Mouse (Mus musculus) B cell, adult 2 months (primary cell): ENCODE measurements around the gene Bicral.

Experiments
- DNase-seq, 2 experiments: peaks; one replicate each; pipeline ENCODE4 v3.0.0; 2022

Gene Bicral

DNA sequence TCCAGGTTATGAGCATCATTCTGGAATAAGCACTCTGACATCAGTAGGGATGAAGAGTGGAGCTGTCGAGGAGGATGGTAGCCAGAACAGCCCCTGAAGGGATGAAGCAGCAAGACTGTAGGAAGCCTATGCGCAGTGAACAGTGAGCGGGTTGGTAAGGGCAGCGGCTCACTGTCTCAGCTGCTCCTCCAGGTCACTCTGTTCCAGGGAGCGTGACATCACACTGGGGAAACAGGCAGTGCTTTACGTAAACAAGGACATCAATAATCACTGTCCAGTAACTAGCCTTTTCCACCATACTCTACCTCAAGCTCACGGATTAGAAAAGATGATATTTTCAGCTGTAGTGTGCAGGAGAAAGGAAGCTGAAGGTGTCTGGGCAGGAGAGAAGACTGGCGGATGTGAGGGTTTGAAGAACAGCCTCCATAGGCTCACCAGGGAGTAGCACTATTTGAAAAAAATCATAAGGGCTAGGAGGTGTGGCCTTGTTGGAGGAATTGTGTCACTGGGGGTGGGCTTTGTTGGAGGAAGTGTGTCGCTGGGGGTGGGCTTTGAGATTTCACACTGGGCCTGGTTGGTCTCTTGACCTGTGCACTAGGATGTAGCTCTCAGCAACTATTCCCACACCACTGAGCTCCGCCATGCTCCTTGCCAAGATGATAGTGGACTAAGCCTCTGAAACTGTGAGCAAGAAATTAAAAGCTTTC is 17.8 kb downstream of the Bicral start:
- no peak for DNase-seq

DNA sequence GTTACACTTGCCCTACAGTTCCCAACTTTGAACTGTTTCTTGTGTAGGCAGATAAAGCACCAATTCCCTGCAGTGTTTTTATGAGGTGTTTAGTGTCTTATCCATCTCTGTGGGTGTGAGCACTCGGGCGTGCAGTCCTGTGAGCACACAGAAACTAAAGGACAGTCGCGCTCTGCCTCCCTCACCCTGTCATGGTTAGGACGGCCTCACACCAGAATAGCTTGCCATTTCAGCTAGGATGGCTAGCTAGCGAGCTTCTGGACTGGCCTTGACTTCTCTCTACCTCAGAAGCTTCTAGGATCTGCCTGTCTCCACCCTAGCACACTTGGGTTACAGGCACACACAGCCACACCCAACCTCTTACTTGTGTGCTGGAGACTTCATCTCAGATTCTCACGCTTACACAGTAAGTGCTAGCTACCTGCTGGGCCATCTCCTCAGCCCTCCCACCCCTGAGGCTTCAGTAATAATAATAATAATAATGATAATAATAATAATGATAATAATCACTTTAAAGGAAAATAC is 19.8 kb downstream of the Bicral start:
- peak; percentile 23 to 24 for DNase-seq

GRCm38 (mm10) chr17:46837897-46838296 is 20.4 kb downstream of the Bicral start:
- DNase-seq: no peak

DNA sequence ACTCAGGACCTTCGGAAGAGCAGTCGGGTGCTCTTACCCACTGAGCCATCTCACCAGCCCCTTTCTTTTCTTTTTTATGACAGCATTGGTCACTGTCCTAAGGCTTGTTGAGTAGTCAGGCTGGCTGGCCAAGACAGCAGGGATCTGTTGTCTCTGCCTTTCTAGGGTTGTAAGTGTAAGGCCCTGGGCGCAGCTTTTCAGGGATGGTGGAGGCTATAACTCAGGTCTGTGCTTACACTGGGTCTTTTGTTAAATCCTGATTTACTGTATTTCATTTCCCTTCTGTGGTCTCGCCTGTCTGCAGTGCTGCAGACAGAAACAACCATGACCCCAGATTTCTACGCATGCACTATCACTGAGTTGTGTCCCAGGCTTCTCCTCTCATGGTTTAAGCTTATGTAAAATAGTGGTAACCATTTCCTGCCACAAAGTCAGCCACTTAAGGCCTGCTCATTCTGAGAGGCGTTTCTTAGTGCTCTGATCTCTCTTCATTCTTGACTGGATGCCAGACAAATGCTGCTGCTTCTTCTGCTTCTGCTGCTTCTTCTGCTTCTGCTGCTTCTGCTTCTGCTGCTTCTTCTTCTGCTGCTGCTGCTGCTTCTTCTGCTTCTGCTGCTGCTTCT is 23.1 kb downstream of the Bicral start:
- peak; percentile 63 to 66 for DNase-seq

GRCm38 (mm10) chr17:46832981-46833305 is 25.3 kb downstream of the Bicral start:
- DNase-seq: no peak

GRCm38 (mm10) chr17:46832101-46832980 is 25.9 kb downstream of the Bicral start:
- DNase-seq: no peak

- DNase-seq: peak; percentile 54 to 62
Observed at GRCm38 (mm10) chr17:46829856-46830535, 28.3 kb downstream of the Bicral start.

- peak; percentile 40 to 41 for DNase-seq
Observed at GRCm38 (mm10) chr17:46828935-46829334, 29.3 kb downstream of the Bicral start.

DNA sequence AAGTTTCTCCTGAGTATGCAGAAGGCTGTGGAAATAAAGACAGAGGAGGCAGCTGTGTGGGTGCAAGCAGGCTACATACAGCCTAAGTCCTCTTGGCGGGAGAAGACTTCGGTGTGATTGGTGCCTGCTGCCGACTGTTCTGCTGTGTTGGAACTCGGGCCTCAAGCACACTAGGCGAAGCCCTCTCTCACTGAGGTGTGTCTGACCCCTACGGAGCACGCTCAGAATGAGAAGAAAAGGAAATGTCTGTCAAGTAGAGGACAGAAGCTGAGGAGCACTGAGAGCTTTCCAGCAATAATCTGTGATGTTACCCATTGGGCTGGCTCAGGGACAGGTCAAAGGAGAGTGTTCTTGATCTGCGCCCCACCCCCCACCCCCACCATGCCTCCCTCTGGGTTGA is 35.2 kb downstream of the Bicral start:
- no peak for DNase-seq

DNA sequence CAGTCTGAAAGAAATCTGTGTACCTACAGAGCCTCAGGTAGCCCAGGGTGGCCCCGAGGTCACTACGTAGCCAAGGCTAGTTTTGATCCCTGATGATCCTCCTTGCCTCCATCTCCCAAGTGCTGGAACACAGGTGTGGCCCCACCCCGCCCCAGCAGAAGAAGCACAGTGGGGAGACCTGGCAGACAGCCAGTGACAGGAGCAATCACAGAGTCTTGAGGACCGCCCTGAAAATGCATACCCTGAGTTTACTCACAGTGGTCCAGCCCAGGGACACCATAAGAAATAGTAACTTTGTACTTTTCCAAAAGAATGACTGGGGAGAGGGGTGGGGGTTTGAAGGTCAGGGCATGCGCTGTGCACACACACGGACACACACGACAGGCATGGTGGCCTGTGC is 37.7 kb downstream of the Bicral start:
- DNase-seq: no peak

- DNase-seq: no peak
Observed at GRCm38 (mm10) chr17:46817734-46818158, 40.5 kb downstream of the Bicral start.

GRCm38 (mm10) chr17:46816306-46816705 is 42.0 kb downstream of the Bicral start:
- DNase-seq: no peak

- no peak for DNase-seq
Observed at GRCm38 (mm10) chr17:46814497-46814896, 43.8 kb downstream of the Bicral start.

GRCm38 (mm10) chr17:46813637-46814036 is 44.6 kb downstream of the Bicral start:
- no peak for DNase-seq

GRCm38 (mm10) chr17:46812442-46812841 is 45.8 kb downstream of the Bicral start:
- DNase-seq: no peak

GRCm38 (mm10) chr17:46810672-46811071 is 47.6 kb downstream of the Bicral start:
- no peak for DNase-seq

GRCm38 (mm10) chr17:46809131-46809830 is 49.0 kb downstream of the Bicral start:
- no peak for DNase-seq

- DNase-seq: no peak
Observed at GRCm38 (mm10) chr17:46808376-46808775, 49.9 kb downstream of the Bicral start.

GRCm38 (mm10) chr17:46801761-46802160 is 56.5 kb downstream of the Bicral start:
- no peak for DNase-seq

DNA sequence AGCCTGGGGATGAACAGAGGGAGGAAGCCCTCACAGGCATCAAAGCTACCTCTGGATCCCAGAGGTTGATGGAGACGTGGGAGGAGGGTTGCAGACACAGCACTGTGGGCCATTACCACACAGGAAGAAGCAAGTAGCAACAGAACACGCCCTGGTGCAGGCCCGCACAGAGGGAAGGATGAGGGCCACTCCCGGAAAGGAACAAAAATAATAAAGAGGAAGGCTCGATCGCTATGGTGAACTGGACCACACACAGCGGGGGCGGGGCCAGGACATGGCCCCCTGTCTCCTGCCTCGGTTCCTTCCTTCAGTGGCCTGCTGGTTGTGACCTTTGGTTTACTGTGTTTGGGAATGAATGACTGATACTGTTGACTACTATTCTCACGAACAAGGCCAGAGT is 58.6 kb downstream of the Bicral start:
- DNase-seq: no peak

DNA sequence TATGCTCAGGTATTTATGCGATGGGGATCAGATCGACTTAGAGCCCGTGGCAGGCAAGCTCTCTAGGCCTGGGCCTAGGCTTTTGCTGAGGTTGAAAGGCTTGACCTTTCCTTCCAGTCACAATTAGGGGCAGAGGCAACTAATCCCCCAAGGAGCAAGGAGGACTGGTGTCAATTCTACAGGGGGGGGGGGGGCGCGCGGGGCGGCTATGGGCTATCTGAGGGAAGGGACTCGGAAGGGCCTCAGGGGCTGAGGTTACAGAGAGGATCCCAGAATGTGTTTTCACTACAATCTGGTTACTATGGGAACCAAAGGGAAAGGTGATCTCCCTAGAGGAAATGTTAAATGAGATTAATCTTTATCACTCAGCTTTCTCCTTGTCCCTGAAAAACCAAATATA is 60.9 kb downstream of the Bicral start:
- no peak for DNase-seq

- no peak for DNase-seq
Observed at GRCm38 (mm10) chr17:46796743-46797142, 61.5 kb downstream of the Bicral start.
